Mouse (Mus musculus) E14TG2a.4 (cell line): ENCODE data around the gene Rita1.
A peak's percentile ranks its signal among the peaks of the same experiment; 100 is the strongest.

Experiments used
- H3K27me3 ChIP-seq: 2 replicates; pipeline ENCODE4 v1.6.1; 2014; ENCODE audit warnings: low read length, control low read depth; ENCODE audit not compliant: insufficient read depth
- H3K36me3 ChIP-seq: 2 replicates; pipeline ENCODE4 v1.6.1; 2014; ENCODE audit warnings: low read length, control low read depth; ENCODE audit not compliant: insufficient read depth
- H3K4me1 ChIP-seq: replicated peaks from 2 replicates; pipeline ENCODE4 v1.6.1; 2014; ENCODE audit warnings: low read depth, low read length, control low read depth
- H3K4me3 ChIP-seq: replicated peaks from 2 replicates; pipeline ENCODE4 v1.5.1; 2014; ENCODE audit warnings: mild to moderate bottlenecking, low read length
- H3K9me3 ChIP-seq: 2 replicates; pipeline ENCODE4 v1.6.1; 2014; ENCODE audit warnings: low read length, control low read depth
- CTCF ChIP-seq: conservative IDR thresholded peaks from 2 replicates; pipeline ENCODE4 v1.5.1; 2014; ENCODE audit warnings: low read length
- NANOG ChIP-seq: IDR thresholded peaks from 2 replicates; pipeline ENCODE4 v1.6.1; 2014; ENCODE audit warnings: borderline replicate concordance, low read length, mixed read lengths
- POU5F1 ChIP-seq: IDR thresholded peaks from 2 replicates; pipeline ENCODE4 v1.6.1; 2014; ENCODE audit warnings: low read length, borderline replicate concordance

The Rita1 gene

GRCm38 (mm10) chr5:120586741-120587615 is 25.4 kb downstream of the Rita1 start:
- peaks cover 56% of the 10 kb centered on the region for H3K4me1 ChIP-seq
- H3K9me3 ChIP-seq: no peaks in the 10 kb centered on the region
- TF ChIP-seq CTCF (no peak), POU5F1 (no peak), NANOG (no peak)
- H3K36me3 ChIP-seq: peaks cover 23% of the 10 kb centered on the region
- peak overlapping the region; percentile 90 for H3K4me3 ChIP-seq
- H3K27me3 ChIP-seq: 0 out of 2 replicates have a peak, but pooled peaks cover 2% of the 10 kb centered on the region

DNA sequence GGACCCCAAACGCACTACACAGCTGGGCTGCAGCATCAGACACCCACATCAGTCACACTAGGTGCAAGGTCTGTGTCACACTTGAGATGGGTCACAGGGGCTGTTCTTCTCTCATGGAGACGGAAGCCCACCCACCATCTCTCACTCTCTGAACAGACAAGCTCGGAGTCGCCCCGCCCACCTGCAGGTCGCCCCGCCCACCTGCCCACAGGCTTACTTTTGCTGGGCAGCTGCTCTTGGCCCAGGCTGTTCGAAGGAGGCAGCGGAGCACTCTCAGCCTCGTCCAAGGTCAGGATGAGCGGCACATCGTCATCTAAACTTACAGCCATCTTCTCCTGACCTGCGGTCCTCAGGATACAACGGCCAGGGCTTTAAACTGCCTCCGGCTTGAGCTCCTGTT is 27.4 kb downstream of the Rita1 start:
- Histone ChIP-seq H3K4me3 (no peak overlapping the region; the same call in 1 of the 2 replicates), H3K36me3 (peaks cover 28% of the 10 kb centered on the region), H3K4me1 (peaks cover 59% of the 10 kb centered on the region), H3K9me3 (no peaks in the 10 kb centered on the region), H3K27me3 (0 out of 2 replicates have a peak, but pooled peaks cover 2% of the 10 kb centered on the region)
- TF ChIP-seq NANOG: no peak
- TF ChIP-seq CTCF: no peak
- TF ChIP-seq POU5F1: no peak

- Histone ChIP-seq H3K9me3 (no peaks in the 10 kb centered on the region), H3K4me1 (peaks cover 63% of the 10 kb centered on the region), H3K4me3 (no peak overlapping the region), H3K36me3 (peaks cover 28% of the 10 kb centered on the region), H3K27me3 (0 out of 2 replicates have a peak, but pooled peaks cover 2% of the 10 kb centered on the region)
- TF ChIP-seq CTCF (no peak), NANOG (no peak), POU5F1 (no peak)
These were observed 28.9 kb downstream of the Rita1 start for GRCm38 (mm10) chr5:120583511-120583910.

DNA sequence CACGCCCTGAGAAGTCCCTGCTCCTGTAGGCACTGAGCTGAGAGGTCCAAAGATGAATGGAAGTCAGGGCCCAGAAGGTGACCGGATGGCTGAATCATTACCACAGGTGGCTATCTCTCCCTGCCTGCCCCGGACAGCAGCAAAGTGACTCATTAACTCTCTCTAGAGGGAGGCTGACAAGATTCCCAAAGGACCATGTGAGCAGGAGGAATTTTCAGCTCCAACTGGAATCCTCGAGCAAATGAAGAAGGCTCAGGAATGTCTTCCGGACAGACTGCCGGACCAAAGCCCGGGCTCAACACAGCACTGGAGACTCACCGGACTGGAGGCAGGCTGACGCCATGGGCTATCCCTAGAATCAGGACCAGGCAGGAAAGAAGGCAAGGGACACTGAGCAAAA is 30.4 kb downstream of the Rita1 start:
- Histone ChIP-seq H3K4me1 (peaks cover 66% of the 10 kb centered on the region), H3K4me3 (no peak overlapping the region)

GRCm38 (mm10) chr5:120579898-120580626 is 32.3 kb downstream of the Rita1 start:
- Histone ChIP-seq H3K4me3 (peak overlapping the region; percentile 60), H3K4me1 (peaks cover 65% of the 10 kb centered on the region), H3K9me3 (no peaks in the 10 kb centered on the region), H3K27me3 (no peaks in the 10 kb centered on the region), H3K36me3 (peaks cover 28% of the 10 kb centered on the region)
- TF ChIP-seq CTCF (no peak), POU5F1 (no peak), NANOG (no peak)

More for the DNA sequence above, 30.4 kb downstream of the Rita1 start:
- no peak for TF ChIP-seq POU5F1
- no peak for TF ChIP-seq NANOG
- TF ChIP-seq CTCF: no peak
- Histone ChIP-seq H3K36me3 (peaks cover 28% of the 10 kb centered on the region), H3K27me3 (no peaks in the 10 kb centered on the region), H3K9me3 (no peaks in the 10 kb centered on the region)

- Histone ChIP-seq H3K9me3 (no peaks in the 10 kb centered on the region), H3K4me1 (peaks cover 64% of the 10 kb centered on the region), H3K4me3 (peak overlapping the region; percentile 60), H3K36me3 (peaks cover 24% of the 10 kb centered on the region), H3K27me3 (no peaks in the 10 kb centered on the region)
- TF ChIP-seq POU5F1: no peak
- no peak for TF ChIP-seq CTCF
- no peak for TF ChIP-seq NANOG
These were observed 33.0 kb downstream of the Rita1 start for GRCm38 (mm10) chr5:120579211-120579897.

DNA sequence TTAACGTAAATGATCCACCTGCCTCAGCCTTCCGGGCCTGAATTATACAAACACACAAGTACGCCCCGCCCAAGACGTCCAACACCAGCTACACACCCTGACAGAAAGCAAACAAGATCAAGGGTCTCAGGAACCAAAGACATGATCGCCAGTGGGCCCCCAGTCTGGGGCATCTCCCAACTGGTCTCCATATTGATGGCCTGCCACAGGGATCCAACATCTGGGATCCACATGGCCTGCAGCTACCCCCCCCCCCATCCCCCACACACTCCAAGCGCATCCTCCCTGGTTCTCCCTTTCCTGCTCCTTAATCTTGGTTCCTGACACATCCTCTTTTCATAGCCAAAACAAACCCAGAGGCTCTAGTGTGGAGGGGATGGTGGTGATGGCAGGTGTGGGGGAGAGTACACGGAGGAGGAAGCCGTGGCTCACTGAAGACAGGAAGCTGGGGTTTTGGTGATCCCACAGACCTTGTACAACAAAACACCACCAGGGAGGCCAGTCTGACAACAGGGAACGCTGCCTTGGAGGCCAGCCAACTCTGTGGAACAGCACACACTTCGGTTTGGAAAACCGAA is 33.8 kb downstream of the Rita1 start:
- TF ChIP-seq NANOG: no peak
- Histone ChIP-seq H3K4me1 (peaks cover 59% of the 10 kb centered on the region), H3K36me3 (peaks cover 17% of the 10 kb centered on the region), H3K9me3 (no peaks in the 10 kb centered on the region), H3K4me3 (no peak overlapping the region), H3K27me3 (no peaks in the 10 kb centered on the region)
